Mouse (Mus musculus) midbrain, postnatal 0 days (tissue): Measurements from ENCODE around the gene Serpinb1a. TPM values are rescaled to one million over a fixed set of nuclear protein-coding genes. Genes with fewer than 3 reads are reported as not detected.
"Not testable (repeated sequence)": the region's sequence is repeated elsewhere in the genome, so short reads cannot be mapped to it uniquely, and the experiment has no call there.

Experiments
- ATAC-seq: fragments of 200-750 bp; cut with Nextera tagmentation; 2 replicates; pipeline ENCODE4 v1.8.0; 2017; ENCODE audit warnings: moderate number of reproducible peaks, mild to moderate bottlenecking, moderate TSS enrichment, moderate library complexity; ENCODE audit not compliant: low FRiP score
- DNase-seq: peaks from one replicate; pipeline ENCODE4 v3.0.0-alpha.2; 2015; ENCODE audit warnings: low spot score
- H3K27ac ChIP-seq: fragments of 300-500 bp; sonication (generic); 2 replicates; pipeline ENCODE4 v1.5.1; 2014; ENCODE audit warnings: low read depth, mild to moderate bottlenecking, low read length, mixed read lengths
- H3K27me3 ChIP-seq: fragments of 300-500 bp; sonication (generic); 2 replicates; pipeline ENCODE4 v1.6.1; 2014; ENCODE audit warnings: low read length, control low read depth, mixed read lengths; ENCODE audit not compliant: insufficient read depth
- H3K36me3 ChIP-seq: fragments of 300-500 bp; sonication (generic); 2 replicates; pipeline ENCODE4 v1.6.1; 2014; ENCODE audit warnings: low read length, control low read depth, mixed read lengths; ENCODE audit not compliant: insufficient read depth
- H3K4me1 ChIP-seq: fragments of 300-500 bp; sonication (generic); 2 replicates; pipeline ENCODE4 v1.6.1; 2014; ENCODE audit warnings: mild to moderate bottlenecking, control low read depth, antibody characterized with exemption, low read length, mixed read lengths; ENCODE audit not compliant: insufficient read depth
- H3K4me2 ChIP-seq: fragments of 300-500 bp; sonication (generic); 2 replicates; pipeline ENCODE4 v1.6.1; 2014; ENCODE audit warnings: low read depth, mild to moderate bottlenecking, low read length, mixed read lengths; ENCODE audit not compliant: poor library complexity, severe bottlenecking
- H3K4me3 ChIP-seq: fragments of 300-500 bp; sonication (generic); 2 replicates; pipeline ENCODE4 v1.5.1; 2014; ENCODE audit warnings: low read depth, mild to moderate bottlenecking, low read length, moderate library complexity
- H3K9ac ChIP-seq: fragments of 300-500 bp; sonication (generic); replicated peaks from 2 replicates; pipeline ENCODE4 v1.6.1; 2014; ENCODE audit warnings: mild to moderate bottlenecking, low read length, moderate library complexity, mixed read lengths; ENCODE audit not compliant: poor library complexity, severe bottlenecking
- H3K9me3 ChIP-seq: fragments of 300-500 bp; sonication (generic); 2 replicates; pipeline ENCODE4 v1.6.1; 2016; ENCODE audit warnings: low read length, control low read depth
- CTCF ChIP-seq: IDR thresholded peaks from 2 replicates; pipeline ENCODE4 v1.5.1; 2016; ENCODE audit warnings: antibody characterized with exemption, mild to moderate bottlenecking
- WGBS: fragments of 180-500 bp; shearing (Covaris S2); extraction: QIAGEN DNeasy Blood & Tissue Kit; methylation state at CpG from one replicate; pipeline ENCODE4 v1.1.7; 2014; 5-methylcytosine and 5-hydroxymethylcytosine counted together
- polyA plus RNA-seq: library from polyadenylated mRNA; unstranded; fragments of >200 nt; fragmentation: Nextera tagmentation; extraction: Ambion mirVana; gene quantifications from 2 replicates; pipeline ENCODE4 v1.2.1, GENCODE M21; 2015
- total RNA-seq: library from RNA; depleted of rRNA; stranded (reverse); fragments of >200 nt; gene quantifications from 2 replicates; pipeline ENCODE4 v1.2.3, GENCODE M21; 2014; rRNA removed

The Serpinb1a gene
- total RNA-seq (2.0 and 4.3 TPM in 2 replicates), polyA plus RNA-seq (4.3 and 4.9 TPM in 2 replicates)

GRCm38 (mm10) chr13:32850668-32851404 lies at the start of gene Serpinb1a:
Gene Serpinb1a, minus strand, starts transcription at chr13:32851185.
- no peak within 1 kb of the TSS for H3K9ac ChIP-seq
- no peaks in the 10 kb centered on the region for H3K4me1 ChIP-seq
- H3K27ac ChIP-seq: no peak within 1 kb of the TSS
- DNase-seq (no peak), ATAC-seq (no peak)
- no peak within 1 kb of the TSS for H3K4me2 ChIP-seq
- peaks cover 4% of the 10 kb centered on the region; the same call in 1 of the 2 replicates for H3K27me3 ChIP-seq
- TF ChIP-seq CTCF: no peak
- H3K9me3 ChIP-seq: no peaks in the 10 kb centered on the region
- H3K36me3 ChIP-seq: no peaks in the 10 kb centered on the region
- WGBS: 67% methylated on average over 10 of the region's 10 CpGs
- no peak within 1 kb of the TSS for H3K4me3 ChIP-seq

GRCm38 (mm10) chr13:32900639-32901038 lies 49.7 kb upstream of the Serpinb1a start:
- H3K4me3 ChIP-seq: no peak overlapping the region
- H3K27me3 ChIP-seq: no peaks in the 10 kb centered on the region
- H3K4me2 ChIP-seq: no peak overlapping the region
- H3K4me1 ChIP-seq: no peaks in the 10 kb centered on the region
- 12% methylated on average over 2 of the region's 2 CpGs for WGBS
- no peaks in the 10 kb centered on the region for H3K9me3 ChIP-seq
- no peak overlapping the region for H3K9ac ChIP-seq
- ATAC-seq: no peak
- peak; percentile 71 for TF ChIP-seq CTCF
- peak; percentile 47 for DNase-seq
- H3K36me3 ChIP-seq: no peaks in the 10 kb centered on the region
- no peak overlapping the region for H3K27ac ChIP-seq

DNA sequence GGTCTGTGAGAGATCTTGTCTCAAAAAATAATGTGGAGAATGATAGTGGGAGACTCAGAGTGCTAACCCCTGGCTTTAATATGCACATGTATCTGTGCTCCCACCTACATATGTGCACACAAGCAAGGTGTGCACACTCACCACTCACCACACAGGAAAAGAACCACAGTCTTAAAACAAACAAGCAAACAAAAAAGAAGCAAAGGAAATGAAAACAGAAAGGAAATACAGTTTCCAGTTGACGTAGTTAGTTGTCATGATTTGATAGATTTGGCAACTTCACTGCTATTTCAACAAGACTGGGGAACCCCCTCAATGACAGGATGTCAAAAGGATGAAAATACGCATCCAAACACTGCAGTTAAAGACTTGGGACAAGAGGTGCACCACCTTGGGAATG lies 48.1 kb upstream of the Serpinb1a start:
- not testable (repeated sequence) for H3K27ac ChIP-seq, H3K4me3 ChIP-seq, H3K27me3 ChIP-seq, H3K9ac ChIP-seq, H3K9me3 ChIP-seq, ATAC-seq, DNase-seq, H3K4me2 ChIP-seq, H3K4me1 ChIP-seq, H3K36me3 ChIP-seq
- 100% methylated on average over 1 of the region's 2 CpGs for WGBS

- ATAC-seq: no peak
Observed at GRCm38 (mm10) chr13:32898111-32898510, 47.1 kb upstream of the Serpinb1a start, which contains the start of gene Serpinb1c. Gene Serpinb1c, minus strand, starts transcription at chr13:32898211.

GRCm38 (mm10) chr13:32896931-32897330 lies 45.9 kb upstream of the Serpinb1a start:
- H3K36me3 ChIP-seq: no peaks in the 10 kb centered on the region
- WGBS: 79% methylated on average over 4 of the region's 4 CpGs
- TF ChIP-seq CTCF: no peak
- no peak; the same call in 1 of the 2 replicates for ATAC-seq
- no peaks in the 10 kb centered on the region for H3K9me3 ChIP-seq
- H3K9ac ChIP-seq: no peak overlapping the region
- H3K27me3 ChIP-seq: no peaks in the 10 kb centered on the region
- no peak overlapping the region for H3K4me3 ChIP-seq
- H3K27ac ChIP-seq: no peak overlapping the region
- H3K4me2 ChIP-seq: no peak overlapping the region
- DNase-seq: no peak
- no peaks in the 10 kb centered on the region for H3K4me1 ChIP-seq

More at GRCm38 (mm10) chr13:32898111-32898510, 47.1 kb upstream of the Serpinb1a start, which contains the start of gene Serpinb1c:
- DNase-seq: no peak
- Histone ChIP-seq H3K4me3 (no peak within 1 kb of the TSS), H3K27me3 (no peaks in the 10 kb centered on the region), H3K36me3 (no peaks in the 10 kb centered on the region), H3K9me3 (no peaks in the 10 kb centered on the region), H3K27ac (no peak within 1 kb of the TSS), H3K4me1 (no peaks in the 10 kb centered on the region), H3K4me2 (no peak within 1 kb of the TSS), H3K9ac (no peak within 1 kb of the TSS)
- no peak for TF ChIP-seq CTCF
- WGBS: 81% methylated on average over 2 of the region's 2 CpGs

- Histone ChIP-seq H3K36me3 (no peaks in the 10 kb centered on the region), H3K4me1 (no peaks in the 10 kb centered on the region), H3K4me2 (no peak overlapping the region), H3K9ac (no peak overlapping the region), H3K4me3 (no peak overlapping the region), H3K27ac (no peak overlapping the region), H3K27me3 (no peaks in the 10 kb centered on the region), H3K9me3 (no peaks in the 10 kb centered on the region)
- no peak for TF ChIP-seq CTCF
- DNase-seq (no peak), ATAC-seq (no peak)
Observed at GRCm38 (mm10) chr13:32884755-32885154, 33.8 kb upstream of the Serpinb1a start.
